Mouse (Mus musculus): ENCODE data around the gene Gabpa. TPM values are rescaled to one million over a fixed set of nuclear protein-coding genes. Genes with fewer than 3 reads are reported as not detected.

The Gabpa gene
- total and polyA plus RNA-seq, 2 experiments from 2014 or later, result 8.5 to 17.9 TPM

DNA sequence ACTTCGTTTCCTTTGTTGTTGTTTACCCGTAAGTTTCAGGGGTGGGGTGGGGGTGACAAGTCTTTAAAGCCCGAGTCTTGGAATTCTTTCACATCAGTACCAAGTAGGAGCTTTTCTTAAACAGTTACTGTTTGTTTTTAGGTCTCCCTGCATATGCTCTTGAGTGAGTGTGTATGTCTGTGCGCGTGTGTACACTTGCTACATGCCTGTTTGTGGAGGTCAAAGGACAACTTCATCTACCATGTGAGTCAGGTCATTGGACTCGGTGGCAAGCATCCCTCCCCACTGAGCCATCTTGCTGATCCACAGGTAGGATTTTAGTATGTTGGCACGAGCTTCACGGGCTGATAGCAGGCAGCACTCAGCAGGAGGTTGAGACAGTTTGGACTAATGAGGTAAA is 39.1 kb downstream of the Gabpa start:
- Histone ChIP-seq H3K9ac (replicated peaks; ENCODE audit: low read length, poor library complexity, severe bottlenecking) (no peak overlapping the region), H3K4me3 (ENCODE audit: low read depth, low read length) (no peak overlapping the region), H3K36me3 (ENCODE audit: insufficient read depth, low read length) (no peaks in the 10 kb centered on the region), H3K4me2 (ENCODE audit: low read depth, low read length, poor library complexity, severe bottlenecking) (no peak overlapping the region), H3K9me3 (ENCODE audit: low read length) (no peaks in the 10 kb centered on the region), H3K27me3 (ENCODE audit: insufficient read depth, low read length) (no peaks in the 10 kb centered on the region), H3K4me1 (ENCODE audit: insufficient read depth, low read length) (no peaks in the 10 kb centered on the region), H3K27ac (ENCODE audit: low read depth, low read length) (no peak overlapping the region)
- no peak for TF ChIP-seq CTCF (IDR thresholded peaks at IDR 0.05)
- ATAC-seq (ENCODE audit: low FRiP score), result no peak
- no peak for DNase-seq (ENCODE audit: low spot score)
- WGBS, result 83% methylated on average over 8 of the region's 8 CpGs

DNA sequence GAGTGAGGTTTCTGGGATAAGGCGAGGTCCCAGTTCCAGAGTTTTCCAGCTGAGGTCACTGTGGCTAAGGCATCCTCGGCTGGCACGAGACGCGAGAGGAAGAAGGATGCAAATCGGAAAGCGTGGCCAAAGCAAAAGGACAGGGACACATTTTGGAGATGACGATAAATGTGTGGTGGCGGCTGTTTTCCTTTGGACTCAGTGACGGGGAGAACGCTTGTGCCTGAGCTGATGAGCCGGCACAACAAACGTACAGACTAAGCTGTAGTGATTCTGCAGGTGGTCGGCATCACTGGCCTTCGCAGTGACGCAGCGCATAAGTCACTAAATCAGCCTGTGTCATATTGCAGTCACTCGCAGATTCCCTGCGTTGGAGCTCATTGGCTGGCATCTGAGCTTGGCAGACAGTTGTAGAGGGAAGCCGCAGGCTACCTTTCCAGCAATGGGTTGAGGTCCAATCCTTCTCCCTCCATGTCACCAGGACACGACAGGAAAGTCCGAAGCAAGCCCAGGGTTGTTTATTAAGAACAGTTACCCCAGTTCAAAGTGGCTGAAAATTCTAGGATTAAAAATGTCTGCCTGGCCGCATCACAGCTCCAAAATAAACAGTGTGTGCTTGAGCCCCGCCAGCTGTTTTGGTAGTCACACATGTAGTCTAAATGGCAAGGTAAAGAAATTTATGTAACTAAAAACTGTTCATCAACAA is 40.4 kb downstream of the Gabpa start:
- peak; percentile 73 for TF ChIP-seq CTCF (IDR thresholded peaks at IDR 0.05)
- peak; percentile 52 for DNase-seq (ENCODE audit: low spot score)
- no peaks in the 10 kb centered on the region for H3K9me3 ChIP-seq (ENCODE audit: low read length)
- H3K4me3 ChIP-seq (ENCODE audit: low read depth, low read length), result no peak overlapping the region
- WGBS, result 70% methylated on average over 24 of the region's 24 CpGs
- peak; percentile 76; the same call in 1 of the 2 replicates for ATAC-seq (ENCODE audit: low FRiP score)
- H3K9ac ChIP-seq (replicated peaks; ENCODE audit: low read length, poor library complexity, severe bottlenecking), result no peak overlapping the region
- H3K4me2 ChIP-seq (ENCODE audit: low read depth, low read length, poor library complexity, severe bottlenecking), result peak overlapping the region; percentile 30
- H3K27ac ChIP-seq (ENCODE audit: low read depth, low read length), result no peak overlapping the region
- no peaks in the 10 kb centered on the region for H3K4me1 ChIP-seq (ENCODE audit: insufficient read depth, low read length)
- H3K36me3 ChIP-seq (ENCODE audit: insufficient read depth, low read length), result no peaks in the 10 kb centered on the region
- H3K27me3 ChIP-seq (ENCODE audit: insufficient read depth, low read length), result no peaks in the 10 kb centered on the region

DNA sequence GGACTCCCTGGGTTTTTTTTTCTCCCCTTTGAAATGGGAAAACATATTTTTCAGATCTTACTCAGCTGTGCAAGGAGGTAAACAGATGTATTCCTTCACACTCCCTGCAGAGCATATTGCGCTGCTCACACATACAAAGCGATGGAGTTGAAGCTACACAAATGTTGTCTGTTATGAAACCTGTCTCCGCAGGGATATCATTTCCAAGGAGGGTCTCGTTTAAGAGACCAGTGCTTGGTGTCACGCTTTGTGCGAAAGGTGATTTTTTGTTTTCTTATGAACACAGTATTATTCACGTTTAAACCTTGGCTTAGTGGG is 41.0 kb downstream of the Gabpa start:
- Histone ChIP-seq H3K27me3 (ENCODE audit: insufficient read depth, low read length) (no peaks in the 10 kb centered on the region), H3K9ac (replicated peaks; ENCODE audit: low read length, poor library complexity, severe bottlenecking) (no peak overlapping the region), H3K27ac (ENCODE audit: low read depth, low read length) (no peak overlapping the region), H3K36me3 (ENCODE audit: insufficient read depth, low read length) (no peaks in the 10 kb centered on the region), H3K9me3 (ENCODE audit: low read length) (no peaks in the 10 kb centered on the region), H3K4me2 (ENCODE audit: low read depth, low read length, poor library complexity, severe bottlenecking) (no peak overlapping the region), H3K4me1 (ENCODE audit: insufficient read depth, low read length) (no peaks in the 10 kb centered on the region), H3K4me3 (ENCODE audit: low read depth, low read length) (no peak overlapping the region)
- WGBS, result 73% methylated on average over 7 of the region's 7 CpGs
- DNase-seq (ENCODE audit: low spot score) (peak; percentile 4), ATAC-seq (ENCODE audit: low FRiP score) (no peak)
- TF ChIP-seq CTCF (IDR thresholded peaks at IDR 0.05), result no peak

DNA sequence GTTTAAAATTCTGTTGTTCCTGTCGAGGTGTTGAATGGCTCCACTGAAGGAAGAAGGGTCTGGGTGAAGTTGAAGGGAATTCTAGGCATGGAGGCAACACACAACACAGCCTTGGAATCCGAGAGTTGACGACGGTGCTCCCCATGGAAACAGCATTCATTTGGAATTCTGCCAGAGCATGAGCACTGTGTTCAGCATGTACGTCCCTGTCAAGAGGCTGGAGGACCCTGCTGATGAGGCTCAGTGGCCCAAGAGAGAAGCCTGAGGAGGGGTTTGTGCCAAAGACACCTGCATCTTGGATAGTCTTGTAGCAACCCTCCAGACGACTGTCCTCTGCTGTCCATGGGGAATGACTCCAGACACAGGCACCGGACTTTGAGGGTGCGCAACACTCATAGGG is 41.4 kb downstream of the Gabpa start:
- Histone ChIP-seq H3K27me3 (ENCODE audit: insufficient read depth, low read length) (no peaks in the 10 kb centered on the region), H3K4me3 (ENCODE audit: low read depth, low read length) (no peak overlapping the region), H3K4me1 (ENCODE audit: insufficient read depth, low read length) (no peaks in the 10 kb centered on the region), H3K27ac (ENCODE audit: low read depth, low read length) (no peak overlapping the region), H3K9ac (replicated peaks; ENCODE audit: low read length, poor library complexity, severe bottlenecking) (no peak overlapping the region), H3K36me3 (ENCODE audit: insufficient read depth, low read length) (no peaks in the 10 kb centered on the region), H3K4me2 (ENCODE audit: low read depth, low read length, poor library complexity, severe bottlenecking) (no peak overlapping the region), H3K9me3 (ENCODE audit: low read length) (no peaks in the 10 kb centered on the region)
- ATAC-seq (ENCODE audit: low FRiP score), result no peak
- DNase-seq (ENCODE audit: low spot score), result peak; percentile 40
- 38% methylated on average over 8 of the region's 8 CpGs for WGBS
- TF ChIP-seq CTCF (IDR thresholded peaks at IDR 0.05), result no peak

DNA sequence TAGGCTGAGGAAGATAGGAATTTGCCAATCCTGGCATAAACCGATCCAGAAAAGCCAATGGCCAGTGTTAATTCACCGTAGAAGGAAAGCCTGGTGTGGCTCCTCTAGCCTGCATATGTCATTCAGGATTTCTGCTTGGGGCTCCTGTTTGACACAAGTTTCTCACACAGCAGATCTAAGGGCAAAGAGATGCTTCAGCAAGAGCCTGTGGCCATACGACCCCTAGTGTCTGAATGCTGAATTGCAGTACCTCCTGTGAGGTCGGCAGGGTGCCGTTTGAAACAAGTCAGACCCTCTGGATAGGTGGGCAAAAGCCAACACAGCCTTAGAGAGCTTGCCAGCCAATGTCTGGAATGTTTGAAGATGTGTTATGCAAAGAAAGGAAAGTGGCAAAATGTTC is 44.4 kb downstream of the Gabpa start:
- Histone ChIP-seq H3K4me2 (ENCODE audit: low read depth, low read length, poor library complexity, severe bottlenecking) (no peak overlapping the region), H3K9ac (replicated peaks; ENCODE audit: low read length, poor library complexity, severe bottlenecking) (no peak overlapping the region), H3K27ac (ENCODE audit: low read depth, low read length) (no peak overlapping the region), H3K36me3 (ENCODE audit: insufficient read depth, low read length) (no peaks in the 10 kb centered on the region), H3K4me1 (ENCODE audit: insufficient read depth, low read length) (no peaks in the 10 kb centered on the region), H3K4me3 (ENCODE audit: low read depth, low read length) (no peak overlapping the region), H3K27me3 (ENCODE audit: insufficient read depth, low read length) (no peaks in the 10 kb centered on the region), H3K9me3 (ENCODE audit: low read length) (no peaks in the 10 kb centered on the region)
- DNase-seq (ENCODE audit: low spot score) (peak; percentile 61), ATAC-seq (ENCODE audit: low FRiP score) (no peak)
- 24% methylated on average over 5 of the region's 5 CpGs for WGBS
- TF ChIP-seq CTCF (IDR thresholded peaks at IDR 0.05), result peak; percentile 82

DNA sequence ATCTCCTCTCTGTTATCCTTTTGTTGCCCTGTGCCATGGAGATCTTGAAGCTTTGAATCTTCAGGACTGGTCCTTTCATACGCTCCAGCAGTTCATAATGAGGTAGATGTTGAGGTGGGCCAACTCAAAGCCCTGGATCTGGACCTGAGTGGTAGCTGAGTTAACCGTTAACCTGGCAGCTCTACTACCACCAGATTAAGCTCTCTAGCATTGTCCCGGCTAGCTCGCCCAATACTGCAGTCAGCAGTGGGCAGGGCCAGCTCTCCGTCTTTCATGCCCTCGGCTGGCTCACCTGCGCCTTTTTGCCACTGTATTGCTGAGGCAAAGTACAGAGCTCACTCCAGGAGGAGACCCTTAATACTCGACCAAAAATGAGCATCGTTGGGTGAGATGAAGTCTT is 46.4 kb downstream of the Gabpa start:
- Histone ChIP-seq H3K4me1 (ENCODE audit: insufficient read depth, low read length) (no peaks in the 10 kb centered on the region), H3K36me3 (ENCODE audit: insufficient read depth, low read length) (no peaks in the 10 kb centered on the region), H3K4me3 (ENCODE audit: low read depth, low read length) (no peak overlapping the region), H3K4me2 (ENCODE audit: low read depth, low read length, poor library complexity, severe bottlenecking) (no peak overlapping the region), H3K27me3 (ENCODE audit: insufficient read depth, low read length) (no peaks in the 10 kb centered on the region), H3K27ac (ENCODE audit: low read depth, low read length) (no peak overlapping the region), H3K9ac (replicated peaks; ENCODE audit: low read length, poor library complexity, severe bottlenecking) (no peak overlapping the region), H3K9me3 (ENCODE audit: low read length) (no peaks in the 10 kb centered on the region)
- TF ChIP-seq CTCF (IDR thresholded peaks at IDR 0.05), result no peak
- WGBS, result 90% methylated on average over 9 of the region's 9 CpGs
- DNase-seq (ENCODE audit: low spot score) (no peak), ATAC-seq (ENCODE audit: low FRiP score) (no peak)
